ENCODE assay signal across 8 mouse cellular contexts in the genomic region with DNA sequence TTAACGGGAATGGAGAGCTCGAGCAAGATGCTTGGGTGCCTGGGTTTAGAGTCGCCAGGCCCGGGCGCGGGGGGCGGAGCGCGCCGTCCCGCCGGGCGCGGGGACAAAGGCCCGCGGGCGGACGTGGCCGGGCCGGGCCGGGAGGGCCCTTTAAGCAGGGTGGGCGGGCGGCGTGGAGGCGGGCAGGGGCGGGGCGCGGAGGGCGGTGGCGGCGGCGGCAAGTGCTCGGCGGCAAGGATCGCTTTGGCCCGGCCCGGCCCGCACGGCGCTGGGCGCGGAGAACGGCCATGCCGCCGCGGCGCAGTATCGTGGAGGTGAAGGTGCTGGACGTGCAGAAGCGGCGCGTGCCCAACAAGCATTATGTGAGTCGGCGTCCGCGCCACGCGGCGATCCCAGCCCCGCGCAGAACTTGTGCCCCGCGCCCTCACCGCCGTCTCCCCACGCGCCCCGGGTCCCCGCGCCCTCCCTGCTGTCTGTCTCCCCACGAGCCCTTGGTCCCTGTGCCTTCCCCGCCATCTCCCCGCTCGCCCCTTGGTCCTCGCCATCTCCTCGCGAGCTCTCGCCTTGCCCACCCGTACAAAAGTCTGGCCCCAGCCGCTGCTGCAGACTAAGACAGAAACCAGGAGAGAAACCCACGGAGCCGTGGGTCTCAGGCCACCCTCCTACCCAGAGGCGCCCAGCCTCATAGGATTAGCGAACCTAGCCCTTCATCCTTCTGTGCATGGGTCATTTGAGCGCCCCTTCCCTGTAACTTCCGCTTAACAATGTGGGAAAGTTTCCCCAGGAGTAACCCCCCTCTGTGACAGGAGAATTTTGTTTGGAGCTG. TPM values are rescaled to one million over a fixed set of nuclear protein-coding genes. Genes with fewer than 3 reads are reported as not detected.
DNase-seq lines count a peak whose midpoint lies in the region; ATAC-seq and TF ChIP-seq lines count a peak whose summit lies in the region.

A gene (plus strand): TSS at position 214 of the 826 bp plus-strand sequence.

- H3K4me2 ChIP-seq in forebrain, embryonic 14.5 days (ENCODE audit: low read length) = peak within 1 kb of the TSS; percentile 90
- H3K4me2 ChIP-seq in hindbrain, embryonic 14.5 days (replicated peaks) = peak within 1 kb of the TSS; percentile 79

- peaks cover 26% of the 10 kb centered on the region for H3K4me1 ChIP-seq in bone marrow macrophage, adult 2 months (ENCODE audit: control insufficient read depth, insufficient read depth, low read length)
- peaks cover 19% of the 10 kb centered on the region for H3K4me1 ChIP-seq in forebrain, embryonic 14.5 days (ENCODE audit: control insufficient read depth, insufficient read depth, low read length)
- peaks cover 25% of the 10 kb centered on the region for H3K4me1 ChIP-seq in hindbrain, embryonic 14.5 days (replicated peaks; ENCODE audit: control insufficient read depth, insufficient read depth, low read length)
- H3K4me1 ChIP-seq in testis, adult 2 months (ENCODE audit: control insufficient read depth, insufficient read depth, low read length) = peaks cover 7% of the 10 kb centered on the region

- under 1% methylated on average over 50 of the region's 86 CpGs for WGBS in forebrain, embryonic 14.5 days
- under 1% methylated on average over 65 of the region's 86 CpGs for WGBS in hindbrain, embryonic 14.5 days

- TF ChIP-seq POLR2A in bone marrow macrophage, adult 2 months (IDR thresholded peaks at IDR 0.05; ENCODE audit: borderline replicate concordance, low read depth, low read length) = no peak; the same call in 1 of the 2 replicates
- no peak; the same call in 1 of the 2 replicates for TF ChIP-seq POLR2A in testis, adult 2 months (IDR thresholded peaks at IDR 0.05; ENCODE audit: control insufficient read depth, low read depth, low read length)

- H3K9me3 ChIP-seq in forebrain, embryonic 14.5 days (replicated peaks; ENCODE audit: control insufficient read depth, low read length) = no peaks in the 10 kb centered on the region
- H3K9me3 ChIP-seq in hindbrain, embryonic 14.5 days (ENCODE audit: control insufficient read depth, low read length) = no peaks in the 10 kb centered on the region

- H3K27me3 ChIP-seq in forebrain, embryonic 14.5 days (replicated peaks; ENCODE audit: control insufficient read depth, insufficient read depth, low read length) = no peaks in the 10 kb centered on the region
- H3K27me3 ChIP-seq in hindbrain, embryonic 14.5 days (ENCODE audit: control insufficient read depth, insufficient read depth, low read length) = no peaks in the 10 kb centered on the region
- no peaks in the 10 kb centered on the region for H3K27me3 ChIP-seq in testis, adult 2 months (ENCODE audit: control insufficient read depth, insufficient read depth, low read length)

- no peak for TF ChIP-seq CTCF in bone marrow macrophage, adult 2 months (IDR thresholded peaks at IDR 0.05; ENCODE audit: low read depth, low read length)
- no peak for TF ChIP-seq CTCF in testis, adult 2 months (IDR thresholded peaks at IDR 0.05; ENCODE audit: control insufficient read depth, insufficient read depth, insufficient replicate concordance, low read depth, low read length)

- intact Hi-C loops in left cerebral cortex, postnatal 36 days (cut with DNase I) = loop anchor here (5.0 to 10.0 kb wide), 2 partner anchors 104 to 237 kb away; no protein-coding TSS in a partner anchor

- peak within 1 kb of the TSS; percentile 83 for H3K4me3 ChIP-seq in bone marrow macrophage, adult 2 months (ENCODE audit: insufficient read depth, low read length)
- H3K4me3 ChIP-seq in forebrain, embryonic 14.5 days (ENCODE audit: low read depth, low read length) = peak within 1 kb of the TSS; percentile 80
- H3K4me3 ChIP-seq in hindbrain, embryonic 14.5 days (replicated peaks; ENCODE audit: low read length) = peak within 1 kb of the TSS; percentile 81
- H3K4me3 ChIP-seq in testis, adult 2 months (ENCODE audit: control insufficient read depth, low read depth, low read length) = peak within 1 kb of the TSS; percentile 72

- no peak for DNase-seq in layer of hippocampus, adult 8-10 months (ENCODE audit: low spot score in 2 of 2)
- no peak for DNase-seq in layer of hippocampus, adult 9-10 months (ENCODE audit: low spot score)
- peak; percentile 73 for DNase-seq in forebrain, embryonic 14.5 days (ENCODE audit: low spot score)
- DNase-seq in hindbrain, embryonic 14.5 days (ENCODE audit: low spot score) = peak; percentile 56
- DNase-seq in left cerebral cortex, postnatal 36 days (ENCODE audit: low spot score in 2 of 2) = no peak

- peak within 1 kb of the TSS; percentile 94 for H3K27ac ChIP-seq in bone marrow macrophage, adult 2 months (ENCODE audit: insufficient read depth, low read depth, low read length)
- peak within 1 kb of the TSS; percentile 68 for H3K27ac ChIP-seq in forebrain, embryonic 14.5 days (ENCODE audit: low read depth, low read length)
- peak within 1 kb of the TSS; percentile 85 for H3K27ac ChIP-seq in hindbrain, embryonic 14.5 days
- H3K27ac ChIP-seq in testis, adult 2 months (ENCODE audit: control insufficient read depth, insufficient read depth, low read depth, low read length) = no peak within 1 kb of the TSS

- ATAC-seq in forebrain, embryonic 14.5 days = peak; percentile 82
- peak; percentile 77 for ATAC-seq in hindbrain, embryonic 14.5 days (ENCODE audit: low FRiP score)
- ATAC-seq in megakaryocyte-erythroid progenitor cell, adult 5-6 weeks (replicated peaks; ENCODE audit: low FRiP score, low TSS enrichment, poor library complexity, severe bottlenecking) = peak; percentile 27

- H3K36me3 ChIP-seq in forebrain, embryonic 14.5 days (ENCODE audit: control insufficient read depth, insufficient read depth, low read length) = peaks cover 13% of the 10 kb centered on the region
- 0 out of 2 replicates have a peak, but pooled peaks cover 13% of the 10 kb centered on the region for H3K36me3 ChIP-seq in hindbrain, embryonic 14.5 days (replicated peaks; ENCODE audit: control insufficient read depth, insufficient read depth)
- no peaks in the 10 kb centered on the region for H3K36me3 ChIP-seq in testis, adult 2 months (ENCODE audit: control insufficient read depth, insufficient read depth, low read length)

- peak within 1 kb of the TSS; percentile 97 for H3K9ac ChIP-seq in forebrain, embryonic 14.5 days (ENCODE audit: low read length)
- H3K9ac ChIP-seq in hindbrain, embryonic 14.5 days = peak within 1 kb of the TSS; percentile 95

RNA-seq across cellular contexts. Expression of the gene that starts here (rescaled TPM):
- 10 to 100 TPM; 12.8 to 13.8 (median 13.2) TPM for total RNA-seq in layer of hippocampus, adult 8-10 months (2022)
- 54.6 and 64.9 TPM in 2 replicates for polyA plus RNA-seq in bone marrow macrophage, adult 2 months (2012; ENCODE audit: insufficient read depth, insufficient read length, missing spikeins)
- 13.4 and 17.0 TPM in 2 replicates for polyA plus RNA-seq in forebrain, embryonic 14.5 days (2014; fragmentation: Nextera tagmentation; extraction: Ambion mirVana)
- polyA plus RNA-seq in hindbrain, embryonic 14.5 days (2014; fragmentation: Nextera tagmentation; extraction: Ambion mirVana) = 21.8 and 23.4 TPM in 2 replicates
- total RNA-seq in left cerebral cortex, postnatal 36 days (2021) = 10 to 100 TPM; 10.8 to 13.3 TPM
- 0.99 and 1.9 TPM in 2 replicates for total RNA-seq in megakaryocyte-erythroid progenitor cell, adult 5-6 weeks (2014; fragmentation: Nextera tagmentation)
- total RNA-seq in megakaryocyte-erythroid progenitor cell, adult 5-6 weeks (2017) = 0.52 and 0.57 TPM in 2 replicates
- 0.37 and 0.48 TPM in 2 replicates for polyA plus RNA-seq in testis, adult 2 months (2012; rRNA removed)

Comparison
In these comparisons a context has a peak if more than half of its experiments do, and no peak if none do; other contexts are left out.
1. RNA of the gene that starts here (total RNA-seq): 12.8 to 13.8 TPM in layer of hippocampus, adult 8-10 months and 10.8 to 13.3 TPM in left cerebral cortex, postnatal 36 days; 0.52 to 1.9 TPM in megakaryocyte-erythroid progenitor cell, adult 5-6 weeks; every median in the first group is over 4 times any median in the second.
2. DNase-seq: peak in forebrain, embryonic 14.5 days (single experiment) and hindbrain, embryonic 14.5 days (single experiment); none in layer of hippocampus, adult 8-10 months (0 of 2), layer of hippocampus, adult 9-10 months (single experiment) and left cerebral cortex, postnatal 36 days (0 of 2).
3. ATAC-seq: peak in every context shown above with its lines; median percentile 82 in forebrain, embryonic 14.5 days; 77 in hindbrain, embryonic 14.5 days; 27 in megakaryocyte-erythroid progenitor cell, adult 5-6 weeks.
4. Peak in every context shown above with its lines, with median percentiles within 50 percentile points of each other: H3K4me3 ChIP-seq.